Mouse (Mus musculus): ENCODE results near the gene Gm853.

- TF ChIP-seq CTCF (IDR thresholded peaks at IDR 0.05; ENCODE audit: borderline replicate concordance, extremely low read depth, insufficient read depth, insufficient read length) = no peak
- no peak for TF ChIP-seq POLR2A (IDR thresholded peaks at IDR 0.05; ENCODE audit: borderline replicate concordance, extremely low read depth, insufficient read depth, insufficient read length, poor library complexity, severe bottlenecking)
Measured at GRCm38 (mm10) chr4:130173060-130173822, 49.0 kb downstream of the Gm853 start.

Measured in brain, embryonic 14.5 days (tissue).